Mouse (Mus musculus): ENCODE results near the gene Pts. TPM values are rescaled to one million over a fixed set of nuclear protein-coding genes. Genes with fewer than 3 reads are reported as not detected.

Pts gene
- polyA plus RNA-seq, 1 experiment, result 15.7 TPM

DNA sequence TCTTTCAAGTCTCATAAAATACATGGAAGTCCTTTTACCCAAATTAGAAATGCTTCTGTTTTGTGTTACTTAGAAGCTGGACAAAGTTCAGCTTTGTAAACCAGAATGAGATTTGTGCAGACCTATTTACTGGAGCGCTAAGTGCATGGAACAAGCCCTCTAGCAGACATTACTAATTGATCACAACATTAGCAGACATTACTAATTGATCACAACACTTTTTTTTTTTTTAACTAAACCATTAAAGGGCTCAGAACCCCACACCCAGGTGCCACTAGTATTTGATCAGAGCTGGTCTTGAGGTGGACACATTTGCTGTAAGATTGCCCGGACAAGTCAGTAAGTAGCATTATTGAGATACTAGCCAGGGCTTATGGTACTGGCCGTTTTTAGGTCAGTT, 5.3 kb upstream of the Pts start:
- Histone ChIP-seq H3K9me3 (no peaks in the 10 kb centered on the region; the same call in 1 of the 2 replicates), H3K4me3 (replicated peaks) (no peak overlapping the region), H3K4me1 (peaks cover 29% of the 10 kb centered on the region), H3K36me3 (replicated peaks; ENCODE audit: low read length) (no peaks in the 10 kb centered on the region), H3K27me3 (replicated peaks) (no peaks in the 10 kb centered on the region)
- TF ChIP-seq GATA1 (IDR thresholded peaks at IDR 0.05; ENCODE audit: borderline replicate concordance, low read length), result no peak
- no peak for TF ChIP-seq FLI1 (IDR thresholded peaks at IDR 0.05; ENCODE audit: low read length)

GRCm38 (mm10) chr9:50533328-50533727, 4.8 kb upstream of the Pts start:
- Histone ChIP-seq H3K4me3 (replicated peaks) (peak overlapping the region; percentile 83), H3K4me1 (peaks cover 25% of the 10 kb centered on the region), H3K27me3 (replicated peaks) (no peaks in the 10 kb centered on the region), H3K36me3 (replicated peaks; ENCODE audit: low read length) (no peaks in the 10 kb centered on the region), H3K9me3 (no peaks in the 10 kb centered on the region; the same call in 1 of the 2 replicates)
- TF ChIP-seq FLI1 (IDR thresholded peaks at IDR 0.05; ENCODE audit: low read length) (no peak), GATA1 (IDR thresholded peaks at IDR 0.05; ENCODE audit: borderline replicate concordance, low read length) (no peak)

DNA sequence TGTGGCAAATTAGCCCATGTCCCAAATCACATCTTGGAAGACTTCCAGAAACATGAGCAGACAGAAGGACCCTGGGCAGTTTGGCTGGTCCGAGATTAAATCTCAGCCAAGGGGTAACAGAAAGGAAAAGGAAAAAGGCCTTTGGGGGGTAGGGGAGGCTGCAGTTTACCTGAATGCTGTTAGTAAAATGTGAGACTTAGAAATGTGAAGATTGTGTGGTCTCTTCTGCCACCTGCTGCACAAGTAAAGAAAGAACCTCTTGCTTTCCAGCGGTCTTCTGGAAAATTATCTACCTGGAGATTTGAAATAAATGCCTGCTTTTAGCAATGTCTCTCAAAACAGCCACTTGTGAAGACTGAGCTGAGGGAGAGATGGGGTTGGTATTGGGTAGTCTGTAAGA, 2.4 kb upstream of the Pts start:
- Histone ChIP-seq H3K27me3 (replicated peaks) (no peaks in the 10 kb centered on the region), H3K36me3 (replicated peaks; ENCODE audit: low read length) (peaks cover 9% of the 10 kb centered on the region), H3K9me3 (no peaks in the 10 kb centered on the region; the same call in 1 of the 2 replicates), H3K4me1 (peaks cover 38% of the 10 kb centered on the region), H3K4me3 (replicated peaks) (no peak overlapping the region)
- TF ChIP-seq FLI1 (IDR thresholded peaks at IDR 0.05; ENCODE audit: low read length) (no peak), GATA1 (IDR thresholded peaks at IDR 0.05; ENCODE audit: borderline replicate concordance, low read length) (no peak)

DNA sequence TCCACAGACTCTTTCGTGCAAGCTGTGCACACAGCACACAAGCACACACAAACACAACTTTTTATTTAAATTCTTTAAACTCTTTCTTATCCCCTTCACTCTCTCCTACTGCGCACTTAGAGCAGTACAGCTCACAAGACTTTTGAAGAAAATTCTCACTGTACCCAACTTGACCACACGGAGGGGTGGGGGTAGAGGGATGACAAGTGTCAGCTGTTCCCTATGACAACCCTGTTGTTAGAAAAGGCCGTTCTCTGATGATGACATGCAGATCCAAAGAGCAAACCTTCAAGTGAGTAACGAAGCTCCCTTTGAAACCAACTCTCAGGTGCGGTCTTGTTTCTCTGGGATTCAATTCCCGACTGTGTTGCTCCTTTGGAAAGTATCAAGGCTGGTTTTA, 664 bp downstream of the Pts start:
- Histone ChIP-seq H3K4me1 (peaks cover 47% of the 10 kb centered on the region), H3K9me3 (no peaks in the 10 kb centered on the region), H3K4me3 (replicated peaks) (peak overlapping the region; percentile 97), H3K27me3 (replicated peaks) (no peaks in the 10 kb centered on the region), H3K36me3 (replicated peaks; ENCODE audit: low read length) (peaks cover 26% of the 10 kb centered on the region)
- TF ChIP-seq GATA1 (IDR thresholded peaks at IDR 0.05; ENCODE audit: borderline replicate concordance, low read length) (no peak), FLI1 (IDR thresholded peaks at IDR 0.05; ENCODE audit: low read length) (no peak)

- Histone ChIP-seq H3K4me1 (peaks cover 67% of the 10 kb centered on the region), H3K4me3 (replicated peaks) (peak overlapping the region; percentile 47), H3K27me3 (replicated peaks) (no peaks in the 10 kb centered on the region), H3K9me3 (no peaks in the 10 kb centered on the region), H3K36me3 (replicated peaks; ENCODE audit: low read length) (peaks cover 36% of the 10 kb centered on the region)
- TF ChIP-seq GATA1 (IDR thresholded peaks at IDR 0.05; ENCODE audit: borderline replicate concordance, low read length), result no peak
- no peak for TF ChIP-seq FLI1 (IDR thresholded peaks at IDR 0.05; ENCODE audit: low read length)
These were observed 2.9 kb downstream of the Pts start for GRCm38 (mm10) chr9:50525585-50525984.

- H3K36me3 ChIP-seq (replicated peaks; ENCODE audit: low read length), result peaks cover 36% of the 10 kb centered on the region
- H3K4me3 ChIP-seq (replicated peaks), result no peak overlapping the region
- no peaks in the 10 kb centered on the region for H3K27me3 ChIP-seq (replicated peaks)
- peaks cover 70% of the 10 kb centered on the region for H3K4me1 ChIP-seq
- TF ChIP-seq GATA1 (IDR thresholded peaks at IDR 0.05; ENCODE audit: borderline replicate concordance, low read length) (no peak), FLI1 (IDR thresholded peaks at IDR 0.05; ENCODE audit: low read length) (no peak)
- no peaks in the 10 kb centered on the region for H3K9me3 ChIP-seq
These were observed 3.6 kb downstream of the Pts start for GRCm38 (mm10) chr9:50524936-50525335.

DNA sequence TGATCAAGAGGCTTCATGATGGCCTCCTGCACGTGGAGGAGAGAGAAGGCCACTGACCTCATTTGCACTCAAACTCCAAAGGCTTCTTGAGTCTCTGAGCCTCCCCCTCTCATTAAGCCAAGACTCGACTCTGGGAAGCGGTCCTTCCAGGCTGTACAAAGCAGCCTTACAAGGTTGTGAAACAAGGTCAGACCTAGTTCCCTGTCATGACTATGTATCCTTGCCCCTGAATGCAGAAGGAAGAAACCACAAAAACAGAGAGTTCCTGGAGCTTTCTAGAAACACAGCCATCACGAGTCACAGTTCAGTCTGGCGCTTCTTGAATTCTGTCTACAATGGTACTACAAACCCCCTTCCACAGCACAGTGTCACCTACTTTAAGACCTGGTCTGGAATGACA, 6.0 kb downstream of the Pts start:
- H3K27me3 ChIP-seq (replicated peaks), result no peaks in the 10 kb centered on the region
- H3K9me3 ChIP-seq, result no peaks in the 10 kb centered on the region
- H3K4me3 ChIP-seq (replicated peaks), result no peak overlapping the region
- H3K36me3 ChIP-seq (replicated peaks; ENCODE audit: low read length), result peaks cover 40% of the 10 kb centered on the region
- TF ChIP-seq FLI1 (IDR thresholded peaks at IDR 0.05; ENCODE audit: low read length) (no peak), GATA1 (IDR thresholded peaks at IDR 0.05; ENCODE audit: borderline replicate concordance, low read length) (no peak)
- H3K4me1 ChIP-seq, result peaks cover 76% of the 10 kb centered on the region

GRCm38 (mm10) chr9:50521562-50521961, 7.0 kb downstream of the Pts start:
- TF ChIP-seq GATA1 (IDR thresholded peaks at IDR 0.05; ENCODE audit: borderline replicate concordance, low read length), result no peak
- no peak for TF ChIP-seq FLI1 (IDR thresholded peaks at IDR 0.05; ENCODE audit: low read length)
- Histone ChIP-seq H3K36me3 (replicated peaks; ENCODE audit: low read length) (peaks cover 32% of the 10 kb centered on the region), H3K4me1 (peaks cover 73% of the 10 kb centered on the region), H3K9me3 (no peaks in the 10 kb centered on the region), H3K27me3 (replicated peaks) (no peaks in the 10 kb centered on the region), H3K4me3 (replicated peaks) (no peak overlapping the region)

- peak; percentile 45; the same call in 1 of the 3 replicates for TF ChIP-seq GATA1 (IDR thresholded peaks at IDR 0.05; ENCODE audit: borderline replicate concordance, low read length)
- TF ChIP-seq FLI1 (IDR thresholded peaks at IDR 0.05; ENCODE audit: low read length), result no peak
- Histone ChIP-seq H3K4me3 (replicated peaks) (peak overlapping the region; percentile 84), H3K27me3 (replicated peaks) (no peaks in the 10 kb centered on the region), H3K4me1 (peaks cover 72% of the 10 kb centered on the region), H3K9me3 (no peaks in the 10 kb centered on the region), H3K36me3 (replicated peaks; ENCODE audit: low read length) (peaks cover 31% of the 10 kb centered on the region)
These were observed 7.8 kb downstream of the Pts start for GRCm38 (mm10) chr9:50520748-50521147.

GRCm38 (mm10) chr9:50518781-50519180, 9.7 kb downstream of the Pts start:
- H3K4me3 ChIP-seq (replicated peaks), result no peak overlapping the region
- H3K4me1 ChIP-seq, result peaks cover 71% of the 10 kb centered on the region
- TF ChIP-seq FLI1 (IDR thresholded peaks at IDR 0.05; ENCODE audit: low read length) (no peak), GATA1 (IDR thresholded peaks at IDR 0.05; ENCODE audit: borderline replicate concordance, low read length) (no peak)
- peaks cover 15% of the 10 kb centered on the region for H3K36me3 ChIP-seq (replicated peaks; ENCODE audit: low read length)
- no peaks in the 10 kb centered on the region for H3K9me3 ChIP-seq
- H3K27me3 ChIP-seq (replicated peaks), result no peaks in the 10 kb centered on the region

DNA sequence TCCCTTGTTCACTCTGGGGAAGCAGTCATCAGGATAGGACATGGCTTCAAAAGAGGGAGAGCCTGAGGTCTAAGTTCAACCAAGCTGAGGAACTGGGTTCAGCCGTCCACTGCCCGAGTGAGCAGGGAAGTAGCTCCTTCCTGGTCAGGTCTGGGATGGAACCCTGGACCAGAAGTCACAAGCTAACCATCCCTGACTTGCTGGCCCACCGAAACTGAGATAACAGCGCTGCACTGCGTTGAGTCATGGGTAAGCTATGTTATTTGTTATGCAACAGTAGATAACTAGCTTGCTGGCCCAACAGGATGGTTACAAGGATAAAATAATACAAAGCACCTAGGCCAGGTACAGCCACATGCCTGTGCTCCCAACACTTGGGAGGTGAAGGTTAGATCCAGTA, 13.1 kb downstream of the Pts start:
- H3K9me3 ChIP-seq, result no peaks in the 10 kb centered on the region
- peaks cover 3% of the 10 kb centered on the region for H3K36me3 ChIP-seq (replicated peaks; ENCODE audit: low read length)
- TF ChIP-seq FLI1 (IDR thresholded peaks at IDR 0.05; ENCODE audit: low read length), result no peak
- no peak for TF ChIP-seq GATA1 (IDR thresholded peaks at IDR 0.05; ENCODE audit: borderline replicate concordance, low read length)
- H3K4me1 ChIP-seq, result peaks cover 49% of the 10 kb centered on the region
- H3K27me3 ChIP-seq (replicated peaks), result peaks cover 7% of the 10 kb centered on the region
- no peak overlapping the region for H3K4me3 ChIP-seq (replicated peaks)

Data from megakaryocyte, embryonic 14.5 days (primary cell).